Mouse (Mus musculus): ENCODE measurements around the gene Ptdss2.

GRCm38 (mm10) chr7:141144650-141145049 is 22.5 kb downstream of the Ptdss2 start:
- no peak for TF ChIP-seq POLR2A (IDR thresholded peaks at IDR 0.05; ENCODE audit: borderline replicate concordance, control insufficient read depth, low read depth, low read length)
- no peak for TF ChIP-seq CTCF (IDR thresholded peaks at IDR 0.05; ENCODE audit: control insufficient read depth, insufficient read depth, low read length)
